Mouse (Mus musculus) kidney, embryonic 16.5 days (tissue): ENCODE results near the gene Tyms. TPM values are rescaled to one million over a fixed set of nuclear protein-coding genes. Genes with fewer than 3 reads are reported as not detected.

Source experiments
- ATAC-seq: fragments of 200-750 bp; cut with Nextera tagmentation; 2 replicates; pipeline ENCODE4 v1.8.0; 2017; ENCODE audit warnings: moderate TSS enrichment; ENCODE audit not compliant: low FRiP score, low TSS enrichment
- H3K27ac ChIP-seq: fragments of 300-500 bp; sonication (generic); 2 replicates; pipeline ENCODE4 v1.5.1; 2014; ENCODE audit warnings: low read length
- H3K27me3 ChIP-seq: fragments of 300-500 bp; sonication (generic); 2 replicates; pipeline ENCODE4 v1.6.1; 2014; ENCODE audit warnings: low read length, control low read depth, mixed read lengths; ENCODE audit not compliant: insufficient read depth
- H3K36me3 ChIP-seq: fragments of 300-500 bp; sonication (generic); 2 replicates; pipeline ENCODE4 v1.6.1; 2014; ENCODE audit warnings: low read length, control low read depth, mixed read lengths; ENCODE audit not compliant: insufficient read depth
- H3K4me1 ChIP-seq: fragments of 300-500 bp; sonication (generic); 2 replicates; pipeline ENCODE4 v1.6.1; 2014; ENCODE audit warnings: low read length, control low read depth, mixed read lengths; ENCODE audit not compliant: insufficient read depth
- H3K4me2 ChIP-seq: fragments of 300-500 bp; sonication (generic); replicated peaks from 2 replicates; pipeline ENCODE4 v1.6.1; 2014; ENCODE audit warnings: low read depth, low read length
- H3K4me3 ChIP-seq: fragments of 300-500 bp; sonication (generic); 2 replicates; pipeline ENCODE4 v1.5.1; 2014; ENCODE audit warnings: mild to moderate bottlenecking, low read length
- H3K9ac ChIP-seq: fragments of 300-500 bp; sonication (generic); replicated peaks from 2 replicates; pipeline ENCODE4 v1.6.1; 2014; ENCODE audit warnings: low read length
- H3K9me3 ChIP-seq: fragments of 300-500 bp; sonication (generic); 2 replicates; pipeline ENCODE4 v1.6.1; 2016; ENCODE audit warnings: low read length, control low read depth
- WGBS: fragments of 180-500 bp; shearing (Covaris S2); extraction: QIAGEN DNeasy Blood & Tissue Kit; methylation state at CpG from one replicate; pipeline ENCODE4 v1.1.7; 2014; 5-methylcytosine and 5-hydroxymethylcytosine counted together
- polyA plus RNA-seq: library from polyadenylated mRNA; unstranded; fragments of >200 nt; fragmentation: Nextera tagmentation; extraction: Ambion mirVana; gene quantifications from 2 replicates; pipeline ENCODE4 v1.2.1, GENCODE M21; 2015

Tyms gene
- polyA plus RNA-seq, 1 experiment from 2014 or later: 287 TPM

- H3K4me1 ChIP-seq: peaks cover 39% of the 10 kb centered on the region
- no peak for ATAC-seq
- H3K36me3 ChIP-seq: 0 out of 2 replicates have a peak, but pooled peaks cover 3% of the 10 kb centered on the region
- no peak overlapping the region for H3K4me3 ChIP-seq
- H3K4me2 ChIP-seq: no peak overlapping the region
- H3K27me3 ChIP-seq: peaks cover 22% of the 10 kb centered on the region
- no peaks in the 10 kb centered on the region for H3K9me3 ChIP-seq
- WGBS: 61% methylated on average over 3 of the region's 3 CpGs
- H3K9ac ChIP-seq: no peak overlapping the region
- no peak overlapping the region for H3K27ac ChIP-seq
Observed at GRCm38 (mm10) chr5:30111771-30112170, 38.4 kb upstream of the Tyms start.

GRCm38 (mm10) chr5:30111126-30111525 is 37.7 kb upstream of the Tyms start:
- Histone ChIP-seq H3K4me3 (peak overlapping the region; percentile 27), H3K27ac (no peak overlapping the region), H3K27me3 (peaks cover 29% of the 10 kb centered on the region), H3K9me3 (no peaks in the 10 kb centered on the region), H3K4me2 (peak overlapping the region; percentile 52), H3K4me1 (peaks cover 43% of the 10 kb centered on the region), H3K36me3 (no peaks in the 10 kb centered on the region), H3K9ac (peak overlapping the region; percentile 44)
- under 1% methylated on average over 18 of the region's 18 CpGs for WGBS
- ATAC-seq: peak; percentile 17; the same call in 1 of the 2 replicates

GRCm38 (mm10) chr5:30110371-30111060 is 37.1 kb upstream of the Tyms start:
- peak; percentile 17; the same call in 1 of the 2 replicates for ATAC-seq
- Histone ChIP-seq H3K4me1 (peaks cover 49% of the 10 kb centered on the region), H3K36me3 (no peaks in the 10 kb centered on the region), H3K9ac (peak overlapping the region; percentile 44), H3K4me2 (peak overlapping the region; percentile 52), H3K4me3 (peak overlapping the region; percentile 27), H3K9me3 (no peaks in the 10 kb centered on the region), H3K27me3 (peaks cover 35% of the 10 kb centered on the region), H3K27ac (peak overlapping the region; percentile 21; the same call in 1 of the 2 replicates)
- 7% methylated on average over 22 of the region's 22 CpGs for WGBS

- 43% methylated on average over 2 of the region's 2 CpGs for WGBS
- H3K4me1 ChIP-seq: peaks cover 55% of the 10 kb centered on the region
- H3K27ac ChIP-seq: 0 out of 2 replicates have a peak overlapping the region, but pooled peaks have one; percentile 9
- H3K9me3 ChIP-seq: no peaks in the 10 kb centered on the region
- H3K9ac ChIP-seq: no peak overlapping the region
- no peak overlapping the region for H3K4me3 ChIP-seq
- ATAC-seq: no peak
- H3K27me3 ChIP-seq: peaks cover 41% of the 10 kb centered on the region
- no peak overlapping the region for H3K4me2 ChIP-seq
- no peaks in the 10 kb centered on the region for H3K36me3 ChIP-seq
Observed at GRCm38 (mm10) chr5:30109899-30110298, 36.5 kb upstream of the Tyms start.

- no peaks in the 10 kb centered on the region for H3K36me3 ChIP-seq
- H3K27me3 ChIP-seq: peaks cover 48% of the 10 kb centered on the region
- no peak overlapping the region for H3K4me2 ChIP-seq
- no peak overlapping the region for H3K27ac ChIP-seq
- no peak for ATAC-seq
- H3K9ac ChIP-seq: no peak overlapping the region
- WGBS: 65% methylated on average over 6 of the region's 6 CpGs
- no peaks in the 10 kb centered on the region for H3K9me3 ChIP-seq
- peaks cover 50% of the 10 kb centered on the region for H3K4me1 ChIP-seq
- H3K4me3 ChIP-seq: no peak overlapping the region
Observed at GRCm38 (mm10) chr5:30108233-30108632, 34.8 kb upstream of the Tyms start.

GRCm38 (mm10) chr5:30107611-30108041 is 34.2 kb upstream of the Tyms start:
- no peak for ATAC-seq
- Histone ChIP-seq H3K4me3 (no peak overlapping the region), H3K9ac (no peak overlapping the region), H3K4me2 (no peak overlapping the region), H3K27ac (no peak overlapping the region), H3K27me3 (peaks cover 45% of the 10 kb centered on the region), H3K36me3 (no peaks in the 10 kb centered on the region), H3K4me1 (peaks cover 50% of the 10 kb centered on the region), H3K9me3 (no peaks in the 10 kb centered on the region)
- WGBS: 14% methylated on average over 5 of the region's 5 CpGs

GRCm38 (mm10) chr5:30107186-30107585 is 33.8 kb upstream of the Tyms start:
- 12% methylated on average over 7 of the region's 7 CpGs for WGBS
- H3K4me3 ChIP-seq: no peak overlapping the region
- no peak for ATAC-seq
- no peaks in the 10 kb centered on the region for H3K9me3 ChIP-seq
- no peak overlapping the region for H3K9ac ChIP-seq
- no peak overlapping the region for H3K4me2 ChIP-seq
- H3K36me3 ChIP-seq: no peaks in the 10 kb centered on the region
- peaks cover 50% of the 10 kb centered on the region for H3K4me1 ChIP-seq
- peaks cover 43% of the 10 kb centered on the region for H3K27me3 ChIP-seq
- H3K27ac ChIP-seq: no peak overlapping the region

GRCm38 (mm10) chr5:30106756-30107155 is 33.3 kb upstream of the Tyms start:
- Histone ChIP-seq H3K4me3 (no peak overlapping the region), H3K36me3 (no peaks in the 10 kb centered on the region), H3K4me1 (peaks cover 49% of the 10 kb centered on the region), H3K27ac (no peak overlapping the region), H3K27me3 (peaks cover 39% of the 10 kb centered on the region), H3K9me3 (no peaks in the 10 kb centered on the region), H3K4me2 (no peak overlapping the region), H3K9ac (no peak overlapping the region)
- WGBS: 20% methylated on average over 2 of the region's 2 CpGs
- ATAC-seq: no peak

GRCm38 (mm10) chr5:30105668-30106300 is 32.4 kb upstream of the Tyms start, which contains the start of gene 3110082J24Rik:
TSS of gene 3110082J24Rik (minus strand) at chr5:30106086.
- Histone ChIP-seq H3K4me2 (peak within 1 kb of the TSS; percentile 95), H3K4me1 (peaks cover 40% of the 10 kb centered on the region), H3K4me3 (peak within 1 kb of the TSS; percentile 55), H3K27ac (no peak within 1 kb of the TSS), H3K27me3 (peaks cover 39% of the 10 kb centered on the region), H3K9me3 (no peaks in the 10 kb centered on the region), H3K9ac (peak within 1 kb of the TSS; percentile 61), H3K36me3 (no peaks in the 10 kb centered on the region)
- WGBS: 1% methylated on average over 28 of the region's 29 CpGs
- ATAC-seq: no peak
